Mouse (Mus musculus) gastrocnemius, adult 2 months (tissue): ENCODE measurements at regions not wholly inside any gene's neighbourhood (a gene's known extent, or its start where the extent isn't known, plus 50 kb on each side); places are given as distances from the start of the nearest gene placed in this dataset.

ENCODE experiments used
- DNase-seq: peaks from one replicate; pipeline ENCODE4 v3.0.0; 2022
- H3K27ac ChIP-seq: fragments of 200-600 bp; 2 replicates; pipeline ENCODE4 v1.8.1; 2022; ENCODE audit warnings: mild to moderate bottlenecking
- H3K4me3 ChIP-seq: fragments of 200-600 bp; 2 replicates; pipeline ENCODE4 v1.8.1; 2022; ENCODE audit warnings: mild to moderate bottlenecking, moderate library complexity
- CTCF ChIP-seq: fragments of 200-600 bp; IDR thresholded peaks from 2 replicates; pipeline ENCODE4 v1.8.1; 2022; ENCODE audit warnings: antibody characterized with exemption, mild to moderate bottlenecking, moderate library complexity
- intact Hi-C: fragments of 180-260 bp; cut with DNase I; formaldehyde crosslinking; loops from one replicate; pipeline ENCODE4 v1.15.1; 2025

DNA sequence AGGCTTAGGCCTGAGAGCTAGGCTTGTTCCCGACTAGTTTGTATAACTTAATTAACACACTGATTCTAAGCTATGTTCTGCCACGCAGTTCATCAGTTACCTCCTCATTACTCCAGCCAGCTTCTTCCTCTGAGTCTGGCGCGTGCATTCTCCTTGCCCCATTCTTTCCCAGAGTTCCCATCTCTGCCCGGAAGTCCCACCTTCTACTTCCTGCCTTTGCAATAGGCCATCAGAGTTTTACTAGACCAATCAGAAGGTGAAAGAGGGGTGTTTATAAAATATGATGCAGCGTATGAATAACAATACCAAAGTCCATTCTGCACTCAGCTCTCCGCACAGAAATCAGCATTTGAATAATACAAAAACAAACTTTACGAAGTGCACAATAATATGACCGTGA, 81.7 kb upstream of the Ubr2 start:
- H3K4me3 ChIP-seq: no peak overlapping the region
- TF ChIP-seq CTCF: no peak
- intact Hi-C loops: no loop called here

DNA sequence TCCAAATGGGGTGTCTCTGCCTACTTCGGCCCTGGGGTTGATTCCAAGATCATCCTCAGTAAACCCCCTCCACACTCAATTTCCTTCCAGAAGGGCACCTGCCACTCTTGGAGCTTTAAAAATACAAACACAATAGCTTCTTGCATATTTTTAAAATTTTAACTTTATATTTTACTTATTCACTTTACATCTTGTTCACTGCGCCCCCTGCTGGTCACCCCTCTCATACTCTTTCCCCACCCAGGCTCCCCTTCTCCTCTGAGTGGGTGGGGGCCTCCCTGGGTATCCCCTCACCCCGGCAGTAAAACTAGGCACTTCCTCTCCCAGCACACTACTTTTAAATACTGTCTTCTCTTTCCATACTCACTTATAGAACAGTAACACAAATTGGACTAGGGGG, 79.4 kb upstream of the Ubr2 start:
- intact Hi-C loops: loop anchor here (1.0 kb wide), 1 partner anchor 50 kb away; no protein-coding TSS in a partner anchor
- peak; percentile 56 for TF ChIP-seq CTCF
- no peak overlapping the region for H3K27ac ChIP-seq
- peak; percentile 27 for DNase-seq
- no peak overlapping the region for H3K4me3 ChIP-seq

More for the DNA sequence above, 81.7 kb upstream of the Ubr2 start:
- no peak overlapping the region for H3K27ac ChIP-seq
- no peak for DNase-seq

DNA sequence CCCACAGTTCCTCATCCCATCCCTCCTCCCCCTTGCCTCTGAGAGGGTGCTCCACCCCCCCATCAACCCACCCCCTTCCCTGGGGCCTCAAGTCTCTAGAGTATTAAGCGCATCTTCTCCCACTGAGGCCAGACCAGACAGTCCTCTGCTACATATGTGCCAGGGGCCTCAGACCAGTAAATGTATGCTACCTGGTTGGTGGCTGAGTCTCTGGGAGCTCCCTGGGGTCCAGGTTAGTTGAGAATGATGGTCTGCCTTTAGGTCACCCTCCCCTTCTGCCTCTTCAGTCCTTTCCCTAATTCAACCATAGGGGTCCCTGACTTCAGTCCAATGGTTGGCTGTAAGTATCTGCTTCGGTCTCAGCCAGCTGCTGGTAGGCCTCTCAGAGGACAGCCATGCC, 58.9 kb upstream of the Ubr2 start:
- no peak for DNase-seq
- intact Hi-C loops: no loop called here
- H3K4me3 ChIP-seq: no peak overlapping the region
- H3K27ac ChIP-seq: no peak overlapping the region
- no peak for TF ChIP-seq CTCF

DNA sequence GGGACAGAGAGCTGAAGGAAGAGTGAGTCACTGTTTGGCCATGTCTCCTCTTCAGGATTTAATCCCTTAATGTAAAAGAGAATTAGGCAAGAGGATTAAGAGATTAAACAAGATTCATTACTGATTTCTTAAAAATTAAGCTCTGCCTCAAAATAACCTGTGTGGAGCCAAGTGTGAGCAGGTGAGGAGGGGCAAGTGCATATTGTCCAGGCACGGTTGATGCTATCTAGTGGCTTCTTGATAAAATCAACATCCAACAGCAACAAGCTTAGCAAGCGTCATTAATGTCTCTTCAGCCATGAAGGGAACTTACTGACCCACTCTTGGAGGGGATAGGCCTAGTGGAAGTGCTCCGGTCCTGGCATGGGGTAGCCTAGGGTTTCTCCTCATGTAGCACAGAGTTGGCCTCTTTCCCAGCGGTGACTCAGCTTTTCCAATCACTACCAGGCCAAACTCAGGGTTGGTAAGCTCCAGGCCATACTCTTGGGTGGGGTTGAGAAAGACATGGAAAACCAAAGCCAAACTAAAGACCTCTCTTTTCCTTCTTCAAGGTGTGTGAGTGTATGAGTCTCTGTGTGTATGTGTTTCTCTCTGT, 55.0 kb upstream of the Ubr2 start:
- intact Hi-C loops: no loop called here
- DNase-seq: peak; percentile 53

DNA sequence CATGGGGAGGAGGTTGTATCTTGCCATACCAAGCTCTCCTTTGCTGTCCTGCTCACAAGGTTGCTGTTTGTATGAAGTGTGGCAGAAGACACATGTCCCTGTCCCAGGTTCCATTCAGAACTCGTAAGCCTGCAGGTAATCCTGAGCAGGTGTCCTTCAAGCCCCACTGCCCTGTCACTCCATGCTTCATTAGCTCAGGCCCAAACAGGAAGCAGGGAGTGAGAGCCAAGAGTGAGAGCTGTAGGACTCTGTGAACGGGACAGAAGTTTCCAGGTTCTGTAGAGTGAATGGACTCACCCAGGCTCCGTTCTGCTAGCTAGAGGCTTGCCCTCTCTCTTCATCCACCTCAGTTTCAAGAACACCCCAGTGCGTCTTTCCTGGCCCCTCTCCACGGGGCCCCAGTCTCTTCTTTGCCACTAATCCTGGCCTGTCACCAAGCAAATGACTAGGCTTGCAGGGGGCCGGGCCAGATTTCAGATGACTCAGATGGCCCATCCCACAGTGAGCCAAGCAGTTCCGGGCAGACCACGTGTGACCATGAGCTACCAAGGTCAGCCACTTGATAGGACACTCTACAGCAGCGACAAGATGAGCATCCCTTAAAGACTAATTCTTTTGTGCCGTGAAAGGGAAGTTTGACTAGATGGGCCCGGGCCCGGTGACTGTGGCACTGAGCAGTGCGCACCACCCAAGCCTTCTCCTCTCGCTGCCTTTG, 54.4 kb upstream of the Ubr2 start:
- H3K27ac ChIP-seq: no peak overlapping the region; the same call in 1 of the 2 replicates
- no peak for TF ChIP-seq CTCF
- intact Hi-C loops: no loop called here
- DNase-seq: peak; percentile 46
- no peak overlapping the region for H3K4me3 ChIP-seq

More for the DNA sequence above, 55.0 kb upstream of the Ubr2 start:
- Histone ChIP-seq H3K4me3 (no peak overlapping the region), H3K27ac (peak overlapping the region; percentile 12; the same call in 1 of the 2 replicates)
- no peak for TF ChIP-seq CTCF

DNA sequence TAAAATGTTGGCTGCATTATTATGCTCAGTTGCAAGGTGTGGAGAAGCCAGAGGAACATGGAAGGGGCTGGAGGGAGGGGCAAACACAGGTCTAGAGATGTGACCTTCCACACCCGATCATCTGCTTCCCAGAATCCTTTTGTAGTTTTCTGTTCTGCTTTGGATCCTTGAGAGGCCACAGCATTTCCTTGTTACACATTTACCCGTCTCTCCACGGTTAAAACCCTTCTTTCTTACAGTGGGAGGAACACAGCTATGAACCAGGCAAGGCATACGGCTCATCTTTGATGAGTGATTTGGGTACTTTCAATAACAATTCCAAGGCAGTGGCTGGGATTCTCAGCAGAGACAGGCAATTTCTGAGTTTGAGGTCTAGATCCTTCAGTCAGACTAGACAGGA, 53.6 kb upstream of the Ubr2 start:
- H3K27ac ChIP-seq: no peak overlapping the region
- DNase-seq: no peak
- intact Hi-C loops: no loop called here
- no peak overlapping the region for H3K4me3 ChIP-seq
- TF ChIP-seq CTCF: no peak

DNA sequence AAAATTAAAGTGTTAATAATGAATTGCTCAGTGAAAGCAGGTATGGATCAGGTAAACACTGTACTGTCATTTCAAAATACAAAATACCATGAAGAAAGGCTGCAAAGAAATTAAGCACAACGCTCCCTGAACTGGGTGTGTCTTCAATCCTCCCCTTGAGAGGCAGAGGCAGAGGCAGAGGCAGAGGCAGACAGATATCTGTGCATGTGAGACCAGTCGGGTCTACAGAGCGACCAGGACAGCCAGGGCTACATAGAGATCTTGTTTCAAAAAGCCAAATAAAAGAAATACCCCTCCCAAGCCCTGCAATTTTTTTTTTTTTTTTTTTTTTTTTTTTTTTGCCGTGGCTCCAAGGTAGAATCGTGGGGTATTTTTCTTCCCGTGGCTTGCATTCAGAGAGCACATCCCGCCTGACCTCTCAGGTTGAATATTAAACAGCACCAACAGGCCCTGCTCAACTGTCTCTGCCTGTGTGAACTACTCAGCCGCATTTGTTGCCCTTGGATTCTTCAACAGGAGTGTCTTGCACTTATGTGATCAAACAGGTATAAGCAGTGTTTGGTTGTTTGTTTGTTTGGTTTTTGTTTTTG, 50.8 kb upstream of the Ubr2 start:
- no peak for TF ChIP-seq CTCF
- no peak for DNase-seq
- Histone ChIP-seq H3K4me3 (no peak overlapping the region), H3K27ac (no peak overlapping the region)
- intact Hi-C loops: no loop called here
